Comparison of ENCODE assay signal across 17 mouse cellular contexts in genomic region chr15:31051496-31051895, GRCm38 (mm10).
"Had no signal": no experiment of that assay in that cellular context is flagged by ENCODE, and none has a peak within 500 bp of the region (broad histone marks: within the 10 kb centered on the region; RNA-seq: fewer than 3 reads in every experiment).

No protein-coding gene starts in this region.

- ATAC-seq: liver, embryonic 12.5 days; liver, postnatal 0 days; lung, postnatal 0 days; midbrain, embryonic 13.5 days; midbrain, embryonic 15.5 days; midbrain, embryonic 16.5 days had no signal

- DNase-seq: left cerebral cortex, postnatal 4 days; liver; liver, embryonic 13.5 days; liver, postnatal 0 days; lung, adult 18-20 months; lung, adult 2 months; lung, embryonic 14.5 days; lung, postnatal 10 days; lung, postnatal 14 days; lung, postnatal 36 days; lung, postnatal 4 days; midbrain, embryonic 14.5 days had no signal
